Mouse (Mus musculus) embryo, embryonic 10 days (tissue): ENCODE data around the gene Fgfr2.

ENCODE experiments used
- DNase-seq: peaks from one replicate; pipeline ENCODE4 v3.0.0-alpha.2; 2015; ENCODE audit warnings: low spot score

Gene Fgfr2

DNA sequence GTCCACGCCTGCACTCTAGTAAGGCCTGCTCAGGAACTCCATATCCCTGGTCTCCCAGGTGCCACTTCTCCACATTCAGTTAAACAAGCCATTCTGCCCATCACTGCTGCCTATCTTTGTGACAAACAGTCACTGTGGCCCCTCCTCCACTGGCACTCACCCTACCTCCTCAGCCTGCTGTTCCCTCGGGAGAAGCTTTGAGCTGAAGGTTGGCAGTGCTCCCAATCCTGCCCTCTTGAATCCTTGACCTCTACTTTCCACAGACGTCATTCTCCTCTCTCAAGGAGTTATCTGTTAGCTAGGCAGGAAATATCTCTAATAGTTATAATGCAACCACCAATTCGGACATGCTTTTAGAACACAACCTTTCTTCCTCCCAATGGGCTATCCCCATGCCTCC, 3008.7 kb downstream of the Fgfr2 start:
- DNase-seq, result no peak
